Mouse (Mus musculus): ENCODE data around the gene Klc2.

The Klc2 gene

GRCm38 (mm10) chr19:5073028-5073427, 45.3 kb downstream of the Klc2 start:
- DNase-seq (ENCODE audit: low read depth, low spot score): peak; percentile 58

GRCm38 (mm10) chr19:5072389-5073019, 45.9 kb downstream of the Klc2 start:
- DNase-seq (ENCODE audit: low read depth, low spot score): no peak

- peak; percentile 83 for DNase-seq (ENCODE audit: low read depth, low spot score)
Measured at GRCm38 (mm10) chr19:5071545-5072369, 46.6 kb downstream of the Klc2 start.

GRCm38 (mm10) chr19:5071077-5071476, 47.3 kb downstream of the Klc2 start:
- DNase-seq (ENCODE audit: low read depth, low spot score): no peak

- DNase-seq (ENCODE audit: low read depth, low spot score): no peak
Measured at GRCm38 (mm10) chr19:5069978-5070377, 48.4 kb downstream of the Klc2 start.

- DNase-seq (ENCODE audit: low read depth, low spot score): no peak
Measured at GRCm38 (mm10) chr19:5069486-5069885, 48.9 kb downstream of the Klc2 start.

GRCm38 (mm10) chr19:5068570-5069234, 49.7 kb downstream of the Klc2 start:
- no peak for DNase-seq (ENCODE audit: low read depth, low spot score)

GRCm38 (mm10) chr19:5067867-5068569, 50.3 kb downstream of the Klc2 start, which contains the start of gene Cd248:
Cd248 (plus strand) TSS chr19:5068078.
- peak; percentile 26 for DNase-seq (ENCODE audit: low read depth, low spot score)

- DNase-seq (ENCODE audit: low read depth, low spot score): no peak
Measured at GRCm38 (mm10) chr19:5067040-5067799, 51.1 kb downstream of the Klc2 start.

GRCm38 (mm10) chr19:5065104-5065503, 53.3 kb downstream of the Klc2 start:
- DNase-seq (ENCODE audit: low read depth, low spot score): no peak

- DNase-seq (ENCODE audit: low read depth, low spot score): no peak
Measured at GRCm38 (mm10) chr19:5062446-5062845, 55.9 kb downstream of the Klc2 start.

- DNase-seq (ENCODE audit: low read depth, low spot score): no peak
Measured at GRCm38 (mm10) chr19:5062041-5062440, 56.3 kb downstream of the Klc2 start.

GRCm38 (mm10) chr19:5060365-5061330, 57.7 kb downstream of the Klc2 start:
- DNase-seq (ENCODE audit: low read depth, low spot score): no peak

GRCm38 (mm10) chr19:5058801-5059771, 59.3 kb downstream of the Klc2 start:
- DNase-seq (ENCODE audit: low read depth, low spot score): no peak

- DNase-seq (ENCODE audit: low read depth, low spot score): no peak
Measured at GRCm38 (mm10) chr19:5057876-5058775, 60.2 kb downstream of the Klc2 start.

All from CD4-positive helper T cell, adult 2 months (primary cell).